Mouse (Mus musculus) liver, embryonic 14.5 days (tissue): ENCODE measurements around the gene Zfp943.
"Not testable (repeated sequence)": the region's sequence is repeated elsewhere in the genome, so short reads cannot be mapped to it uniquely, and the experiment has no call there.

Experiments
- CTCF ChIP-seq: IDR thresholded peaks from 2 replicates; pipeline ENCODE4 v1.5.1; 2016; ENCODE audit warnings: antibody characterized with exemption, low read depth, control low read depth
- EP300 ChIP-seq: IDR thresholded peaks from 2 replicates; pipeline ENCODE4 v1.6.1; 2016; ENCODE audit warnings: antibody characterized with exemption, low read depth

DNA sequence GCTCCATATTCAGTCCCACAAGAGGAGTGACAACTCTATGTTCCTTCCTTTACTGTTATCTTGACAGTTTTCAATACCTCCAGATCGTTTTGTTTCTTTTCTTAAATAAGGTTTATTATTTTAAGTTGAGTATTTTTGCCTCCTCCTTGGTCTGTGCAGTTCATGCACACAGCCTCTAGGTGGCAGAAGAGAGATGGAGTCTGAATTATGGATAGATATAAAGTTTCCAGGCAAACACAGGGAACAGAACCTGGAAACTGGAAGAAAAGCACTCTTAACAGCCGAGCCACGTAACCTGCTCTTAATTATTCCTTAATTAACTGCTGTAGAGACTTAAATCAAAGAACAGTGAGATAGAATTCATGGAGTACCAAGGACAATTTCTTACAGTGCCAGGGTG lies 120.9 kb downstream of the Zfp943 start:
- TF ChIP-seq CTCF: peak; percentile 62
- not testable (repeated sequence) for TF ChIP-seq EP300
